Mouse (Mus musculus) forebrain, postnatal 0 days (tissue): Measurements from ENCODE around the gene Prkar2b. TPM values are rescaled to one million over a fixed set of nuclear protein-coding genes. Genes with fewer than 3 reads are reported as not detected.
"Not testable (repeated sequence)": the region's sequence is repeated elsewhere in the genome, so short reads cannot be mapped to it uniquely, and the experiment has no call there.

Experiments used
- ATAC-seq: fragments of 200-750 bp; cut with Nextera tagmentation; 2 replicates; pipeline ENCODE4 v1.8.0; 2017; ENCODE audit warnings: mild to moderate bottlenecking, moderate library complexity
- DNase-seq: peaks from one replicate; pipeline ENCODE4 v3.0.0-alpha.2; 2015
- H3K27ac ChIP-seq: fragments of 300-500 bp; sonication (generic); 2 replicates; pipeline ENCODE4 v1.5.1; 2014; ENCODE audit warnings: low read depth, mild to moderate bottlenecking, antibody characterized with exemption, low read length, moderate library complexity, mixed read lengths
- H3K27me3 ChIP-seq: fragments of 300-500 bp; sonication (generic); 2 replicates; pipeline ENCODE4 v1.6.1; 2014; ENCODE audit warnings: mild to moderate bottlenecking, low read length, mixed read lengths; ENCODE audit not compliant: insufficient read depth
- H3K36me3 ChIP-seq: fragments of 300-500 bp; sonication (generic); 2 replicates; pipeline ENCODE4 v1.6.1; 2014; ENCODE audit warnings: mild to moderate bottlenecking, moderate library complexity; ENCODE audit not compliant: insufficient read depth
- H3K4me1 ChIP-seq: fragments of 300-500 bp; sonication (generic); 2 replicates; pipeline ENCODE4 v1.6.1; 2014; ENCODE audit warnings: antibody characterized with exemption; ENCODE audit not compliant: insufficient read depth
- H3K4me2 ChIP-seq: fragments of 300-500 bp; sonication (generic); 2 replicates; pipeline ENCODE4 v1.6.1; 2014; ENCODE audit warnings: low read depth, mild to moderate bottlenecking, moderate library complexity
- H3K4me3 ChIP-seq: fragments of 300-500 bp; sonication (generic); 2 replicates; pipeline ENCODE4 v1.5.1; 2014; ENCODE audit warnings: low read depth, low read length, mixed read lengths
- H3K9ac ChIP-seq: fragments of 300-500 bp; sonication (generic); 2 replicates; pipeline ENCODE4 v1.6.1; 2014; ENCODE audit warnings: mild to moderate bottlenecking
- H3K9me3 ChIP-seq: fragments of 300-500 bp; sonication (generic); 2 replicates; pipeline ENCODE4 v1.6.1; 2016; ENCODE audit warnings: low read length
- CTCF ChIP-seq: sonication (generic); IDR thresholded peaks from 2 replicates; pipeline ENCODE4 v1.5.1; 2016; ENCODE audit warnings: antibody characterized with exemption, control low read depth, low read depth
- WGBS: fragments of 180-500 bp; shearing (Covaris S2); extraction: QIAGEN DNeasy Blood & Tissue Kit; methylation state at CpG from one replicate; pipeline ENCODE4 v1.1.7; 2014; 5-methylcytosine and 5-hydroxymethylcytosine counted together
- polyA plus RNA-seq: library from polyadenylated mRNA; unstranded; fragments of >200 nt; fragmentation: Nextera tagmentation; extraction: Ambion mirVana; gene quantifications from 2 replicates; pipeline ENCODE4 v1.2.1, GENCODE M21; 2015
- total RNA-seq: library from RNA; depleted of rRNA; stranded (reverse); fragments of >200 nt; gene quantifications from 2 replicates; pipeline ENCODE4 v1.2.3, GENCODE M21; 2014

Prkar2b gene
- total and polyA plus RNA-seq, 2 experiments from 2014 or later = 129 to 215 TPM

DNA sequence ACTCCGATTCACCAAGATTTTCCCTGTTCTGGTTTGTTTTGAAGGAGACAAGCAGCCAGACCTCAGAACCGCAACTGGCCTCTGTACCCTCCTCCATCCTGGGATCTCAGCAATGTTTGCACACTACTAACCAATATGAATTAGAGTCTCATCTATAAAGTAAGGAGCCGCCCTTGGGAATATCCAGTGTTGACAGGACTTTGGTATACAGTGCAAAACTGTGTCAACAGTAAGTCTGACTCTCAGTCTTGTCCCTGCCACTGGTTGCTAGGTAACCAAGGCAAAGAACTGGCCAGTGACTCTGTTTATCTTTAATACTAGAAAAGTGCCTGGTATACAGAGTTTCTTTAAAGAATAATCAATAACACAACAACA, 42.7 kb downstream of the Prkar2b start:
- 0 out of 2 replicates have a peak, but pooled peaks cover 2% of the 10 kb centered on the region for H3K4me1 ChIP-seq
- no peak overlapping the region for H3K4me2 ChIP-seq
- 83% methylated on average over 3 of the region's 3 CpGs for WGBS
- H3K36me3 ChIP-seq = no peaks in the 10 kb centered on the region
- no peak overlapping the region for H3K9ac ChIP-seq
- ATAC-seq (no peak), DNase-seq (no peak)
- no peaks in the 10 kb centered on the region for H3K27me3 ChIP-seq
- no peak overlapping the region for H3K4me3 ChIP-seq
- H3K27ac ChIP-seq = no peak overlapping the region
- H3K9me3 ChIP-seq = no peaks in the 10 kb centered on the region
- no peak for TF ChIP-seq CTCF

DNA sequence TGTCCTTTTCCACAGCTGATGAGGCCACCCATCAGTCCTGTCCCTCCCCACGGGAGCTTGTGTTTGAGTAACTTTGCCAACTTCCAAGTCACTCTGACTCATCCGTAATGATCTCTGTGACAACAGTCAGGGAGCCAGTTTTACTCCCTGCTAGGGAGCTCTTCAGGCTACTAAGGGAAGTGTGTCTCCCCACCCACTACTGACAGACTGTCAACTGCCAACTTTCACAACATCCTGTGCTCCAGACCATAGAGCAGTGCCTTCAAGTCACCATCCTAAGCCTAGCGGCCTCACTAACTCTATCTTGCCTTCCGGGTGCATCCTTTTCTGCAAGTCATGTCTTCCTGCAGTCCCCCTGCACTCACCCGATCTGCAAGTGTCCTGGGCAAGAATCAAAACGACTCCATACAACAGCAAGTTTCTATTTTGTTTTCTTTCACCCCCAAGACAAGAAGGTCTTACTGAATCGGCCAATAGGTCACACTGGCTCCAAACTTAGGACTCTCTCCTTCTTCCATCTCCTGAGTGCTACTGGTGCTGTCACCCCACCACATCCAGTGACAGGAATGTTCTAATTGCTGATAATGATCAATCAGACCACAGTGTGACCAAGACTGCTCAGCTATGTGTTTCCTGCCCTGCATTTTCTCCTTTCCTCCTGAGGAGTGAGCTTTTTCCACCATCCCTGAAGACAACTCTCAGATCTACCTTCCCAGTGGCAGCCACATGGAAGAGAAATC, 43.3 kb downstream of the Prkar2b start:
- Histone ChIP-seq H3K9ac (no peak overlapping the region), H3K4me1 (0 out of 2 replicates have a peak, but pooled peaks cover 2% of the 10 kb centered on the region), H3K27me3 (no peaks in the 10 kb centered on the region), H3K4me3 (no peak overlapping the region), H3K9me3 (no peaks in the 10 kb centered on the region), H3K4me2 (no peak overlapping the region), H3K36me3 (no peaks in the 10 kb centered on the region), H3K27ac (no peak overlapping the region)
- TF ChIP-seq CTCF = no peak
- DNase-seq = no peak
- ATAC-seq = no peak
- WGBS = 72% methylated on average over 7 of the region's 7 CpGs

DNA sequence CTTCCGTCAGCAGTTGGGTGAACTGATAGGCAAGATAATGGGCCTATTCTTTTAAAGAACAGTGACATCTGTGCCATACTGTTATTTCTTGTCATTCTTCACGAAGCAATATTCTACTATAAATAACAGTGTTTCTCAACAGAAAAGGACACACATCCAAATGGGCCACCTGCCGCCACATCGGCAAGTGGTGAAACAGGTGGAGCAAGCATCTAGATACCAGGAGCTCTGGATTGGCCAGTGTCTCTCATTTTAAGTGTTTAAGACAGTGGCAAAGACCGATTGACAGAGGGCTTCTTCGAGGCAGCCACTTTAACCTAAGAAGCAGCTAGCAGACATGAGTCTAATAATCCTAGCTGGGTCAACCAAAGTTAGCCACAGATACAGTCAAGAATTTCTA, 44.6 kb downstream of the Prkar2b start:
- Histone ChIP-seq H3K9me3 (no peaks in the 10 kb centered on the region), H3K4me1 (0 out of 2 replicates have a peak, but pooled peaks cover 2% of the 10 kb centered on the region), H3K27ac (no peak overlapping the region), H3K27me3 (no peaks in the 10 kb centered on the region), H3K36me3 (no peaks in the 10 kb centered on the region), H3K9ac (no peak overlapping the region), H3K4me2 (no peak overlapping the region), H3K4me3 (no peak overlapping the region)
- no peak for TF ChIP-seq CTCF
- no peak for DNase-seq
- WGBS = 69% methylated on average over 6 of the region's 6 CpGs
- no peak for ATAC-seq

DNA sequence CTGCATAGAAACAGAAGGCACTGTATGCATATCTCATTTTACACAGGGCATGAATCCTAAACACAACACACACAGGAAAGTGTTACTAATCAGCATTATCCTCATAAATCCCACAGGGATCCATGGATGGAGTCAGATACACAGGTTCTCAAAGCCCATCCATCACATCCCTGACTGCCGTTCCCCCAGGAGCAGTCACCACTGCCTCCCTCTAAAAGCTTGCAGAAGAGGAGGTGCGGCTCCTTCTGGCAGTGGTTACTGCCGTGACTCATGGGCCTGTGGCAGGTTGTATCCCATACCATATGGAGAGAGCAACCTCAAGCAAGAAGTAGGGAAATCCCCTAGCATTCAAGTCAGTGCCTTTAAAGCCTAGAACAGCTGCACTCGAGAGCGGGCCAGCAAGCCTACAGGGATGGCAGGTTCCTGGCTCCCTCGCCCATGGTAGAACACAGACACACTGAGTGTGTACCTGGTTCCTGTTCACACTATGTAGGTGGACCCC, 45.8 kb downstream of the Prkar2b start:
- ATAC-seq = no peak; the same call in 1 of the 2 replicates

DNA sequence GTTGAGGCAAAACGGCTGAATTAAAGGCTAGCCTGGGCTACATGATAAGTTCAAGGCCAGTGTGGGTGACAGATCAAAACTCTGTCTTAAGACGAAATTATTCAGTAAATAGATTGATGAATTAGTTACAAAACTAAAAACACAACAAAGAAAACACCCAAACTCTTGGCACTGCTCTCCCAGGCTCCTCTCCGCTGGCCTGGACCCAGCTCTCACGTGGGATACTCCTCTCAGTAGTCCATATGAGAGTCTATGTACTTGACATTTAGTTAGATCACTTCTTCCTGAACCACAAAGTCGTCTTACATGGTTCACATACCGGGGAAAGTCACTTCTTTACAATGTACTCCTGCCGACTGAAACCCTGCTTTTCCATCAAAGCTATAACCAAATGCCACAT, 46.3 kb downstream of the Prkar2b start:
- Histone ChIP-seq H3K27me3 (no peaks in the 10 kb centered on the region), H3K4me2 (no peak overlapping the region), H3K36me3 (no peaks in the 10 kb centered on the region), H3K4me3 (no peak overlapping the region), H3K9ac (no peak overlapping the region), H3K4me1 (0 out of 2 replicates have a peak, but pooled peaks cover 2% of the 10 kb centered on the region), H3K27ac (no peak overlapping the region), H3K9me3 (no peaks in the 10 kb centered on the region)
- no peak for TF ChIP-seq CTCF
- 65% methylated on average over 7 of the region's 7 CpGs for WGBS
- ATAC-seq (no peak), DNase-seq (no peak)

More for the DNA sequence above, 45.8 kb downstream of the Prkar2b start:
- Histone ChIP-seq H3K4me2 (no peak overlapping the region), H3K4me1 (0 out of 2 replicates have a peak, but pooled peaks cover 2% of the 10 kb centered on the region), H3K9me3 (no peaks in the 10 kb centered on the region), H3K27me3 (no peaks in the 10 kb centered on the region), H3K36me3 (no peaks in the 10 kb centered on the region), H3K27ac (no peak overlapping the region), H3K4me3 (no peak overlapping the region), H3K9ac (no peak overlapping the region)
- no peak for DNase-seq
- no peak for TF ChIP-seq CTCF
- WGBS = 56% methylated on average over 6 of the region's 6 CpGs

DNA sequence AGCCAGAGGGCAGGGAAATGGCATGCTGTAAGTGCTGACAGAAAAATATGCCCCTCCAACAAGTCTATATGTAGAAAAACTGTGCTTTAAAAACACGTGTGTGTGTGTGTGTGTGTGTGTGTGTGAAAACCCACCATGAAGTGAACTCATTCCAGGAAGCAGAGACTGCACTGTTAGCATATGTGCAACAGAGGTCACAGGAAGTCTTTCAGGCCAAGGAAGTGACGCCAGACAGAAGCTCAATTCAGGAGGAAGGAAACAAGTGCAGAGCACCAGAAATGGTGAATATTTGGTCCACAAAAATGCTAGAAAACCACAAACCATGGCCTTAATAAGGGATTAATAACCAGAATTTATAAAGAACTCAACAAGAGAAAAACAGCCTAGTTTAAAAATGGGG, 48.9 kb downstream of the Prkar2b start:
- no peak for ATAC-seq
- TF ChIP-seq CTCF = no peak
- WGBS = 65% methylated on average over 2 of the region's 2 CpGs

DNA sequence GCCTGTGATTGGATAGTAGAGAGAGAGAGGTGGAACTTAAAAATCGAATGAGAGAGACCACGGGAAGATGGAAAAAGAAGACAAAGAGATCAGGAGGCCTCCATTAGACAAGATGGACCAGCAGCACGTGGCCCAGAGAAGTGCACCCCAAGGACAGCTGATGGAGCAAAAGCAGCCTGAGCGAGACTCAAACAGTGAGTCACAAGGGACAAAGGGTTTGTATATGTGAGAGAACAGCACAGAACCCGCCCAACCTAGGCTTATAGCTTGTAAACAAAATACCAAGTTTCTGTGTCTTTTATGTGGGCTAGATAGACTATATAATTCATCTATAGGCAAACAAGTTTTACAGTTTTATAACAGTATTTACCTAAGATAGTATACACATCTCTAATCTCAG, 50.0 kb downstream of the Prkar2b start:
- no peak for DNase-seq
- Histone ChIP-seq H3K4me1 (no peaks in the 10 kb centered on the region), H3K4me2 (no peak overlapping the region), H3K9ac (no peak overlapping the region), H3K9me3 (no peaks in the 10 kb centered on the region), H3K4me3 (no peak overlapping the region), H3K36me3 (no peaks in the 10 kb centered on the region), H3K27ac (no peak overlapping the region), H3K27me3 (no peaks in the 10 kb centered on the region)
- no peak for ATAC-seq
- no peak for TF ChIP-seq CTCF
- 87% methylated on average over 5 of the region's 5 CpGs for WGBS

More for the DNA sequence above, 48.9 kb downstream of the Prkar2b start:
- DNase-seq = no peak
- H3K27me3 ChIP-seq = no peaks in the 10 kb centered on the region
- no peaks in the 10 kb centered on the region for H3K36me3 ChIP-seq
- no peaks in the 10 kb centered on the region for H3K9me3 ChIP-seq
- H3K9ac ChIP-seq = no peak overlapping the region
- no peak overlapping the region for H3K27ac ChIP-seq
- 0 out of 2 replicates have a peak, but pooled peaks cover 2% of the 10 kb centered on the region for H3K4me1 ChIP-seq
- no peak overlapping the region for H3K4me3 ChIP-seq
- no peak overlapping the region for H3K4me2 ChIP-seq

DNA sequence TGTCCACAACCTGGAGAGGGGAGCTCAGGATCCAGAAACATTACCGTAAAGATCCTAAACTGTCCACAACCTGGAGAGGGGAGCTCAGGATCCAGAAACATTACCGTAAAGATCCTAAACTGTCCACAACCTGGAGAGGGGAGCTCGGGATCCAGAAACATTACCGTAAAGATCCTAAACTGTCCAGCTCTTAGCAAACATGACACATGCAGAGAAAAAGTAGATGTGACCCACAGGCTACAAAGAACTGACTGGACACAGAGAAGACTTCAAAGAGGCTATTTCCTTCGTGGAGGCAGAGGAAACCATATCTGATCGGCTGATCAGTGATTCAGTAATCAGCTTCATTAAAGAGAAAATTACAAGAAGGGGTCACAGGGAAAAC, 51.1 kb downstream of the Prkar2b start:
- H3K36me3 ChIP-seq, H3K9me3 ChIP-seq, H3K27ac ChIP-seq, ATAC-seq, H3K9ac ChIP-seq, H3K4me1 ChIP-seq, H3K4me2 ChIP-seq, H3K27me3 ChIP-seq, DNase-seq, H3K4me3 ChIP-seq: not testable (repeated sequence)
- WGBS = 53% methylated on average over 5 of the region's 6 CpGs
